Mouse (Mus musculus) frontal cortex, postnatal 10 days (tissue): Measurements from ENCODE around the gene Pdhx.

Experiments
- DNase-seq, 2 experiments: peaks; one replicate each; pipeline ENCODE4 v3.0.0; 2022; ENCODE audit warnings: low spot score in 2 of 2, mixed read lengths in 1 of 2

Pdhx gene

DNA sequence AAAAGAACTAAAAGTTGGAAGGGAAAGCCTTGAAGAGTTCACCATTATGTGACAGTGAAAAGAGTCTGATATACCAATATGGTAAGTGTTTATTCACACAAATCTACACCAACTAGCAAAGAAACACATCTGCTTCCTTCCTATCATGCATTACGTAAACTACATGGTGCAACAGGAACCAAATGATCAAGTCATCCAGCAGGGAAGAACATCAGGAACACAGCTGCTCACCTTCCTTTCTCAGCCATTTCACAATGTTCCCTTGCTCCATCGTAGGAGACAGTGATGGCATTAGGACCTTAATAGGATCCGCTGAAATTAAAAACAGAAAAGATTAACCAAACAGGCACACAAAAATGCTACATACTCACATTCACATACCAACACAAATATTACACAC is 15.0 kb downstream of the Pdhx start:
- DNase-seq, result no peak

DNA sequence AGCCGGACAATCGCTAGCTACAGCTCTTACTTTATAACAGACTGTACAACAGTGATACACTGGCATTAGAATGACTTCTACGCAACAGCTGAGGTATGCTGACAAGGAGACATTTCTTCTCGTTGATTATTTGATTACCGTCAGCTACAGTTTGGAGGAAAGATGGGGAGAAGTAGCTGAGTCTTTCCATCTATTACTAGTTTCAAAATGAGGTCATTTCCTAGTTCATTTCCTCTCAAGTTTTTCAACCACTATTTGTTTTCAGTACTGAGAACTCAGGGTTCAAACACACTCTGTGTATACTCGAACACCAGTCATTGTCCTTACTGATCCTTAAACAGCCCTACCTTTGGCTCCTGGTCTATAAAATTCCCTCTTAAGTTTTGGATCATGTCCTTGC is 17.5 kb downstream of the Pdhx start:
- no peak for DNase-seq

DNA sequence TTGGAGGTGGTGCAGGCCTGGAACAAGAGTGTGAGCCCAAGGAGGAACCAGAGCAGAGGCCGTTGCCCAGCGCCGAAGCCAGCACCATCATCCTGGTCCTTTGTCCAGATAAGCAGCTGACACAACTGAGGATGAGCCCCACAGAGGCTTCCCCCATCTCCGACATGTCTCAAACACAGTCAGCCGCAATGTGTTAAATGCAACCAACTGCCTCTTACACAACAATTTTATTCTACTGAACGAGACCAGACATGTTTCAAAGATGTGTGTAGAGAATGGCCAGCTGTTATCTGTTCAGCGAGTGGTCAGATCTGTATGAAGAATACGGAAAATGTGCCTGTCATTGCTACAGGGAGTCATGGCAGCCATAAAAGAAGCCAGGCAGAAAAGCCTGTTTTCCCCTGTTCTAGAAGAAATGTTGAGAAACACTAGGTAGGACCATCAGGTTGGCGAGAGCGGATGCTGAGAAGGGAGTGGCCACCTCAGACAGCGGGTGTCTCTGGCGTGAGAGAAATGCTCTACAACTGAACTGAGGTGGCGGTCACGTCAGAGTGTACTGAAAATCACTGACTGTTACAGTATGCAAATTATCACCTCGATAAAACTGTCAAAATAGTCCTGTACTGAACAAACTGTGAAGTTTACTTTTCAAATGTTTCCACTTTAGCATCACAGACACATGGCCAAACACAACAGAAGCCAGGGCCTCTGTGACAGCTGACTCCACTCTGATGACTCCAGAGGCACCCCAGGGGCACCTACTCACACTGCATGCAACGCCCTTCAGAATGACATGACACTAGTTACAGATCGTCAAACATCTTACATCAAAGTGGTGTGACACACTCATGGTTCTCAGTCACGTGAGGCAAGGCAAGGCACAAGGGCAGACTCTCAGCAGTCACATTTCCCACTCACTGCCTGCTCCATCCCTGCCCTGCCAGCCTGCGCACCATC is 21.1 kb downstream of the Pdhx start:
- DNase-seq, result no peak

DNA sequence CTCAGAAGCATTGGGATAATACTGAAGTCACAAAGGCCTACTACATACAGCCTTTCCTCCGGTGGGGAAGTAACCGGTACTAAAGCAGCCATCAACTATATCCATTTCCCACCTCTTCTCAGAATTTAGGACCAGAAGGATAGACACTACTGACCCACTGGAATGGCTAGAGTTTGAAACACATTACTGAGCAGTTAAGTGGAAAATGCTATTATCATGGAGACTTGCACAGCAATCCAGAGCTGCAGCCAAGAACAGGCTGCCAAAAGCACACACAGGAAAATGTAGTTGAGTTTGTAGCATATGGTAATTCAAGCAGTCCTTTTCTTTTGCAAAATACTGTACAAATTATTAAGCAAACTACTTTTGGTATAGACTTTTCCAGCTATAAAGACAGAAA is 28.0 kb downstream of the Pdhx start:
- no peak for DNase-seq

DNA sequence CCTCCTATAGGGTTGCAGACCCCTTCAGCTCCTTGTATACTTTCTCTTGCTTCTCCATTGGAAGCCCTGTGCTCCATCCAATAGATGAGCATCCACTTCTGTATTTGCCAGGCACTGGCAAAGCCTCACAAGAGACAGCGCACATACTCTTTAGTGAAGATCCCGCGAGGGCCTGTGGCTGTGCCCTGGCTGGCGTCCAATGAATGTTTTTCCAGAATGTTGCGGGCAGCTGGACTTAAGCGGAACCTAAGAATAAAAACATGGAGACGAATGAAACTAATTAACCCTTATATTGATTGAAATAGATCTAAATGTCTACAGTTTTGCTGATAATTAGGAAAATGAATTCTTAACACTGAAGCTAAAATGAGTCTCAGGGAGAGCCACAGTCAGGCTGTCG is 32.4 kb downstream of the Pdhx start:
- no peak for DNase-seq

DNA sequence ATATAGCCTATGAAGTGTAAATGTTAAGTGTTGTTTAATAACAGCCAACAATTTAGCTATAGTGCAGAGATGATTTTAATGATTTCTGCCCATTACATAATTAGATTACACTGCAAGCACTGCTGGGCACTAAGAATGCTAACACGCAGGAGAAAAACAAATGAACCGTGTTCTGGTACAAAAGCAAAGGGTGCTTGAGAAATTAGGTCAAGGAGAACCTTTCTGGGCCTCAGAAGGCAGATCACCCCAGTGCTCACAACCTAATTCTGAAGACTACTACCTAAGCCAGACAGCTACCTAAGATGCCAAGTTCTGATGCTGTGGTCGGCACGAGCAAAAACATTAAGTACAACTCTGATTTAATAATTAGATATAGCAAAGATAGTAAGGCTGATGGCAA is 35.5 kb downstream of the Pdhx start:
- no peak for DNase-seq

DNA sequence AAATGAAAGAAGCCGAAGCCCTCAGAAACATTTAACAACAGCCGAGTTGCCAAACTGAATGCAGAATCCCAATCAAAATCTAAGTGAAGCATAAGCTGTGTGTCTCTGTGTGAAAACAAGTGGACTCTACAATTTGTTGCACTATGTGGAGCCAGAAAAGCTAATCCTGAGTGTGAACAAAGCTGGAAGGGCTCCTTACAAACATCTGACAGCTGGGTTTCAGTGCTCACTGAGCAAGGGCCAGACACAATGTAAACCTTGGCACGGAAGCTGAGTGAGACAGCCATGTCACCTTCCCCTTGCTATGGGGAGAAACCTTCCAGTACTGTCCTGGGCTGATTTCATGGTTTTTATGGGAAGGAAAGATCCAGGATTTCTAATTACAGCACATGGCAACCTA is 50.6 kb downstream of the Pdhx start:
- no peak for DNase-seq

DNA sequence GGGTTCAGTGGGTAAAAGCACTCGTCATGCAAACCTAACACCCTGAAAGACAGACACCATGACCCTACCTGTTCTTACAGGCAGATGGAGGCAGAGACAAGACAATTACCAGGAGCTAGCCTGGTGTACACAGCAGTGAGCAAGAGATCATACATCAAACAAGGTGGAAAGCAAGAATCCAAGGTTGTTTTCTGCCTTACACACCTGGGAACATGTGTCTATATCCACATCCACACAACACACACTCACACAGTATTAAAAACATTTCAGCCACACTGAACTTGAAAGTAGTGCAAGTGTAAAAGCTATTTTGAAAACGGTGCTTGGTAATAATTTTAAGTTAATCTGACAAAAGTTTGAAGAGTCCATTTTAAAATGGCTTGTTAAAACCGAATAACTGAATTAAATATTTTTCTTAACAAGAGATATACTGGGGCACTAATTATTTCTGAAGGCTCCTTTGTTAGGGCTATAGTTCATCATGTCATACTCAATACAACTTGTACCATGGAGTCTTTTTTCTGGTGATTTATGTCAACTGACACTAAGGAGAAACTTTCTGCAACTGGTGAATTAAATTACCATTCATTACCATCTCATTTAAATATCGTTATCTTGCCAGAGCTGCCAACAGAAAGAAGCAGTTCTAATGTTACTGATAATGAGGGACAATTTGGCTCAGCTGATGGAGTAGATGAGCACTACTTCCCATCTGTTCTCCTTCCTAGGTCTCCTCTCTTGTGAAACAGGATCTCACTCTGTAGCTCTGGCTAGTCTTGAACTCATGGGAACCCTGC is 52.9 kb downstream of the Pdhx start:
- no peak for DNase-seq

DNA sequence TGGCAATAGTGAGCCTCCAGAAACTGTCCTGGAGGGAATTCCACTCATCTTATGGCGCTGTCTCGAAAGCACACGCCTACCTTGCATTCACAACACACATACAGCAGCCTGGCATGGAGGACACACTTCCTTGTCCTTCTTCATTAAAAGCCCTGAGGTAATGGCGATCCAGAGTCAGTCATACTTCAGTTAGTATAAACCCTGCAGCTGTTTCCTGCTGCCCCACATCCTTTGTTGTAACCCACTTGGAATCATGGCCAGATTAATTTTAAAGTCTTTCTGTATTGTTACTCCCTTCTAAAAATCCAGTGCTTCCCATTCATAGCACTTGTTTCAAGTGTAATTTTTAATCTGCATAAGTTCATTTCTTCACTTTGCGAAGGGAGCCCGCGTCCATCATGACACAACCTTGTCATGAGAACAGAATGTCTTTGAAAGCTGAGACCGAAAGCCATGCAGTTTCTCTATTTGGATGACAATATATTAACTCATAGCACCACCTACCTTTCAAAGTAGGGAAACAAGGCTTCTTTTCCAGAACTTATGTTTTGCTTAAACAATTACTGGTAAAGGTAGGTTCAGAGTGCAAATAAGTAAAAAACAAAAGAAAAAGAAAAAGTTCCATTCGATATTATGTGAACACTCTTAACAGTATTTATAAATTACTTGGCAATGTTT is 54.4 kb downstream of the Pdhx start:
- no peak for DNase-seq

DNA sequence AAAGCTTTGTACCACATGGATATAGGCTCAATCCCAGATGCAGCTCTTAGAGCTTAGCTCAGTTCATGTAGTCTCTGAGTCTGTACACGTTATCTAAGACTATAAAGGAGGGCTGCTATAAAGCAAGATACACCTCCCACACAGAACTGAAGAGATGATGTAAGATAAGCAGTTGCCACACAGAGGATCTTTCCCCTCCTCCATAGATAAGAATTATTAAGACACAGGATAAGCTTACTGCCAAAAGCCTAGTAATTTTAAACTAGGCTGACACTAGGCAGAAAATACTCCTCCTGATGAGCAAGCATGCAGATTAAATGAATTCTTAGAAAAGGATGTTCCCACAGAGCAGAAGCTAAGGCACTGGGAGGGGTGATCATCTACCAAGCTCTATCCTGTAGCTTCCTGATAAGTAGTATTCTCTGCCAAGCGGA is 55.9 kb downstream of the Pdhx start:
- DNase-seq, result no peak

DNA sequence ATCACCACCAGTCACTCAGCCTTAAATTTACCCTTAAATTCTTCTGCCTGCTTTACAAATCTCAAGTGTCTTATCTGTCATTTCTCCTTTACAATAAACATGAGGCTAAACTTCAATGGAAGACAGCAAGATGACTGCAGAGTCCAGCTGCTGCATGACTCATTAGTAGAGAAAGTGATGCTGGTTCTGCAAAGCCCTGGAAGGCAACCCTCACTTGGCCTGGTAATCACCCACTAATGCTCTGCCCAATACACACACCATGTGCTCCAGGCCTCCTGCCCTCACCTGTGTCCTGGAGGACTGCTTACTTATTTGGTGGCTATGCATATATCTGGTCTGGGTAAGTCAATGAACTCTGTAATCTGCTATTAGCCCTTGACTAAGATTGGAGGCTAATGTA is 57.2 kb downstream of the Pdhx start:
- DNase-seq, result no peak

DNA sequence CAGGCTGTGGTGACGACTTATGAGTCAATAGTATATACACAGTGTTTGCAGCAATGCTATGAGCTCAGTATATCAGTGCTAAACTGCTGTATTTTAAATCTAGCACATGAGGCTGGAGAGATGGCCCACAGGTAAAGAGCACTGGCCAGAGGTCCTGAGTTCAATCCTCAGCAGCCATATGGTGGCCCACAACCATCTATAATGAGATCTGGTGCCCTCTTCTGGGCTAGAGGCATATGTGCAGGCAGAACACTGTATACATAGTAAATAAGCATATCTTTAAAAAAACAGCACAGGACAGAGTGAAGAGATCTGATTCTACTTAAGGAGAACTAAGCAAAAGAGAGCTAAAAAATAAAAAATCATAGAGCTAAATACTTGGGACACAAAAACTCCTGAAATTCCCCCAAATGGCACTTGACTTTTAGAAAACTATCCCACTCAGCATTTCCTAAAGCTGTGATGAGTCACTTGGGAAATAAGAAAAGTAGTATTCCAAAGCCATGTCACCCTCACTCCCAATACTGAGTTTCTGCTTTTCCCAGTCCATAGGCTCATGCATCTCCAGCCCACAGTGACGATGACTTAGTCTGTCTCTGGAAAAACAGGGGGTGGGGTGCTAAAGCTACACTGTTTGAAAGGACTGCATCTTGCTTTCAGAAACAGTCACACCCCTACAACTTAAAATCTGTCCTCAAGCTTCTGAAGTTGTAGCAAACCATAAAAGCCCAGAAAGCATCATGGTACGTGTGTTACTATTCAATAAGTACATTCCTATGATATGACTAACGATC is 60.3 kb downstream of the Pdhx start:
- no peak for DNase-seq

DNA sequence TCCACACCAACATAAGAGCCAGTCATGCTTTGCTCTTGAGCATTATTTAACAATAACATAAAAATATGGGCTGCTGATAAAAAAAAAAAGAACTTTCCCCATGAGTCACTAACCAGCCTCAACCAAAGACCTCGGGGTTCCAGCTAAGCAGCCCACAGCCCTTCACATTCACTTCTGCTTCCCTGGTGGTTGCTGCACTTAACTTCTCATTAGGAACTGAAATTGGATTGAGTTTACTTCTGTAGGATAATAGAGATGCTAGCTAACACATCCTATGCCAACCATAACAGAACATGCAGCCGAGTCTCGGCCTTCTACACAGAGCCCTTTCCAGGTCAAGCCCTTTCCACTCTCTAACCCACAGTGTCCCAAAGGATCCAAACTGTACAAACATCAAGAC is 65.1 kb downstream of the Pdhx start:
- no peak for DNase-seq

DNA sequence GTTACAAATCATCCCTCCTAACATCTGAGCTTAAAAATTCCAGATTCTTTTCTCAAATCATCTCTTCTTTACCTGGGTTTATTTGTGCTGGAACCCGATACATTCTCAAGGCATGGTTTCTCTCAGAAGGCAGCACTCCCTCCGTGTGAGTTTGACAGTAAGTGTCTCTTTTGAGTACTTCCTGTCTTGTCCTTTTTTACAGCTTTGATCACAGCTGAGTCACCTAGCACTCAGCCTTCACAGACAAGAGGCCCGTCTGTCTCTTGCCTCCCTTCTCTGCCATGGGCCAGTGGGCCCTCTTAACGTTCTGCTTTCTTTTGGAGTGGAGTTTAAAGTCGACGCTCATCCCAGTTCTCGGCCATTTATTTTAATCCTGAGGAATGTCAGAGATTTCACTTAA is 68.7 kb downstream of the Pdhx start:
- DNase-seq, result no peak

DNA sequence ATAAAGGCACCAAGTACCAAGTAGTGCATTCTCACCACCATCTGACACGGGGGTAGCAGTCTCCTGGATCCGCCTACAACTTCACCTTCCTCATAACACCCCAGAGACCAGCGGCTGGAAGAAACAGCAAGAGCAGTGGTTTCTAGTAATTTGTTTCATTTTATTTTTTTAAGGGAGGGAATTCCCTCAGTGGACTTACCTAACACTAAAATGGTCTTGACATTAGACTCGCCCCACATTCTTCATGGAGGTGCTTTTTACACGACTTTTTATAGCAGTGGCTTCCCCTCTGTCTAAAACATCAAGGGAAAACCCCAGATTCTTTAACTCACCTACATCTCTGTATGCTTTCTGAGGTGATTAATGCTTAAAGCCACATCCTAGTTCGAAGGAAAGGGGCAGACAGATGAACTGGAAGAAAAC is 74.1 kb downstream of the Pdhx start:
- no peak for DNase-seq

DNA sequence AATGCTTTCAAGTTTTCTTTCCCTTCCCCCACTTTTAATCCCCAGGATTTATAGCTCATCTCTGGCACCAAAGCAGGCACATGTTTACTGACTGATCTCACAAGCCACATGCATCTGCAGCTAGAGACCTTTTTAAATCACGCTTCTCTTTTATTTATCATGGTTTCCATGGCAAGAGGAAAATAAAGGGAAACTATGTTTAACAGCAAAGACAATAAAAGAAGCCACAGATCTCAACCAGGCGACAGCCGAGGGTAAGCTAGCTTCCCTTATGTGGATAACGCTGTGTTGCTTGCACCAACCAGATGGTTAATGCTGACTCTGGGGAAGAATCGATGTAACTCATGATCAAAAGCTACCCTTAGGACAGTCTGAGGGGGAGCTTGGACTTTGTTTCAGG is 75.0 kb downstream of the Pdhx start:
- DNase-seq, result no peak

DNA sequence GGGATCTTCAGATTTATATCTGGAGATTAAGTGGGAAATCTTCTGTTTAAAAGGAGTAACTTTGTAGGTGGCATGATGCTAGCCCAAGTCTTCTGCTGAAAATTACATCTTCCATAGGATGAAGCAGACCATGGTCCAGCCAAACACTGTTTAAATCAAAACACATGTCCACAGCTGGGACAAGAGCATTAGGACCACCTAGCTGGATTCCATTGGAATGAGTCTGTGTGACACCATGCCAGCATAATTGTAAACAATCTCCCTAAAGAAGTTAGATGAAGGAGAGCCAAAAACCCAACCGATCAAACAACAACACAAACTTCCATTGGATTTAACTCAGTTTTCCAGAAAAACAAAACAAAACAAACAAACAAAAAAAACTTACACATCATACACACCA is 75.4 kb downstream of the Pdhx start:
- DNase-seq, result no peak

DNA sequence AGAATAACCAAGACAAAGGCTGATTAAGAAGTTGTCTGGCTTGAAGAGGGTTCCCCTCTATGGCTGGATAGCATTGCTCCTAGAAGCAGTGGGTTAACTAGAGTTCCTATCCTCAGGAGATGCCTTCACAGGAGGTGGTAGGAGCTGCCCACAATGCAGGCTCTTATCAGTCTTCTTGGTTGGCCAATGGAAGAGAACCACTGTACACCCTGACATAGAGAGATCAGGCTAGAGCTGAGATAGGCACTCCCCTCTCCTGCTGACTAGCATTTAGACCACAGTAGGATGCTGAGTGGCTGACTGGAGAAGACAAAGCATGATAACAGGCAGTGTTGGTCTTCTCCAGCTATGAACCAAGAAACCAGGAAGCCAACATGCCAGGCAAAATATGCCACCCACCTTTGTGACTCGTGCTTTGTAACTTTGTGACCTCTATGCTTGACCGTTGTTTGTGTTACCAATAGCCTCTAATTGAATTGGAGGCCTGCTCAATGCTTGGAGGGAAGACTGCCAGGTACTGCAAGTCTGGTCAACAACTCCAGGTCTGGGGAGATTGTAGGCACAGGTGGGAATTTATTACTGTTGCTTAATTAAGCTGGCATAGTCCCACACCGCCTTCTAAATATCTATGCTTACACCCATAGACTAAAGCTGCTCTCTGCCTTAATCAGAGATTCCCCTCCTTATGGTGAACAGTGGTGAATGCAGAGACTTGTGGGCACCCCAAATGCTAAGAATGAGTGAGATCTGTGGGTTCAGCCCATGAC is 79.3 kb downstream of the Pdhx start:
- DNase-seq, result no peak

DNA sequence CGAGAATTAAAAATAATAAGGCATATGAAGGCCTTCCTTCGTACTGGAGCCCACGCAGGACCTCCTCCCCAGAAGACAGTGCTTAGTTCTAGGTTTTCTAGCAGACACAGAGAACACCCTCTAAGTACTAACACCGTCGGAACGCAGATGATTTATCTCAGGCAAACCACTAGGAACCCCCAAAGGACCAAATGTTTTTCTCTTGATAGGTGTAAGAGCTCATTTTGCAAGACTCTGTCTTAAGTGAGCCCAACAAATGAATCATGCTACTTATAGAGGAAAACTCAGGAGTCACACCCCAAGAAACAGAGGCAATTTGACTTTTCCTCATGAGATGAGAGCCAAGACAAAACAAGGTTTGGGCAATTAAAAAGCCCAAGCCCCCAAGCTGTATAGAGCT is 80.9 kb downstream of the Pdhx start:
- DNase-seq, result no peak

DNA sequence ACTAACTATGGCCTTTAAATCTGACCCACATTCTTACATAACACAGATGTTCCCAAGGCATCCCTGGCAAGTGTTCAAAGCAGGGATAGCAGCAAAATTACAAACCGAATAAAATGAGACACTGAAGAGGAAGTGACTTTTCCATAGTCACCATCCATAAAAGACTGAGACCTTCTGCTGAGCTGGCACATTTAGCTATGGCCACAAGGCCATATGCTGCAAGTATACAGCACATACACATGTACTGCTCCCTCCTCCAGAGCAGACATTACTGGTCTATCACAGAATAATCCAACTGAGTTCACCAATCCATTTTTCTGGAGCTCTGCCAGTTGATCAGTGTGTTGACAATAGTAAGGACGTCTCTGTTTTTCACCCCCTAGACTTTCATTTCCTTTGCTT is 83.0 kb downstream of the Pdhx start:
- peak in 1 of 2 experiments; percentile 13 for DNase-seq

DNA sequence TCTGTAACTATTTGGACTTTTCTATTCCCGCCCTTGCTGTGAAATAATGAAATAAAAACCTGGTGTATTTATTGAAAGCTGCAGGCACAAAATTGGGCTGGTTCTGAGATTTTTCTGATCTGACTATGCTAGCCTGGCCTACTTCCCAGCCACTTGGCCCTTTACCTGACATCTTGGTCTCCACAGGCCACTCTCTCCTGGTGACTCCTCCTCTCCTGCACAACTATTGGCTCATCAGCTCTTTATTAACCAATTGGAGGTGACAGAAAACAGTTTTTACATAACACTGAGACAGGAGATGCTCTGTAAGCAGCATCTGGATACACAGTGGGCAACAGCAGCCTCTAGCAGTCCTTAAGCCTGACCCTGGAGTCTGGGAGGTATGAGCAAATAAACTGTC is 83.9 kb downstream of the Pdhx start:
- no peak for DNase-seq
